Mouse (Mus musculus) megakaryocyte, embryonic 14.5 days (primary cell): ENCODE data around the gene Pphln1.

Source experiments
- FLI1 ChIP-seq: IDR thresholded peaks from 2 replicates; pipeline ENCODE4 v1.6.1; 2012; ENCODE audit warnings: low read length, inconsistent platforms, mixed read lengths
- GATA1 ChIP-seq: IDR thresholded peaks from 3 replicates; pipeline ENCODE4 v1.6.1; 2012; ENCODE audit warnings: mixed read lengths, low read length, inconsistent platforms, borderline replicate concordance

GRCm38 (mm10) chr15:93379177-93379576 lies 19.0 kb upstream of the Pphln1 start:
- no peak for TF ChIP-seq GATA1
- no peak for TF ChIP-seq FLI1
